Mouse (Mus musculus) forebrain, postnatal 0 days (tissue): Measurements from ENCODE around the gene Txndc11. TPM values are rescaled to one million over a fixed set of nuclear protein-coding genes. Genes with fewer than 3 reads are reported as not detected.

Experiments used
- ATAC-seq: fragments of 200-750 bp; cut with Nextera tagmentation; 2 replicates; pipeline ENCODE4 v1.8.0; 2017; ENCODE audit warnings: mild to moderate bottlenecking, moderate library complexity
- DNase-seq: peaks from one replicate; pipeline ENCODE4 v3.0.0-alpha.2; 2015
- H3K27ac ChIP-seq: fragments of 300-500 bp; sonication (generic); 2 replicates; pipeline ENCODE4 v1.5.1; 2014; ENCODE audit warnings: low read depth, mild to moderate bottlenecking, antibody characterized with exemption, low read length, moderate library complexity, mixed read lengths
- H3K27me3 ChIP-seq: fragments of 300-500 bp; sonication (generic); 2 replicates; pipeline ENCODE4 v1.6.1; 2014; ENCODE audit warnings: mild to moderate bottlenecking, low read length, mixed read lengths; ENCODE audit not compliant: insufficient read depth
- H3K36me3 ChIP-seq: fragments of 300-500 bp; sonication (generic); 2 replicates; pipeline ENCODE4 v1.6.1; 2014; ENCODE audit warnings: mild to moderate bottlenecking, moderate library complexity; ENCODE audit not compliant: insufficient read depth
- H3K4me1 ChIP-seq: fragments of 300-500 bp; sonication (generic); 2 replicates; pipeline ENCODE4 v1.6.1; 2014; ENCODE audit warnings: antibody characterized with exemption; ENCODE audit not compliant: insufficient read depth
- H3K4me2 ChIP-seq: fragments of 300-500 bp; sonication (generic); 2 replicates; pipeline ENCODE4 v1.6.1; 2014; ENCODE audit warnings: low read depth, mild to moderate bottlenecking, moderate library complexity
- H3K4me3 ChIP-seq: fragments of 300-500 bp; sonication (generic); 2 replicates; pipeline ENCODE4 v1.5.1; 2014; ENCODE audit warnings: low read depth, low read length, mixed read lengths
- H3K9ac ChIP-seq: fragments of 300-500 bp; sonication (generic); 2 replicates; pipeline ENCODE4 v1.6.1; 2014; ENCODE audit warnings: mild to moderate bottlenecking
- H3K9me3 ChIP-seq: fragments of 300-500 bp; sonication (generic); 2 replicates; pipeline ENCODE4 v1.6.1; 2016; ENCODE audit warnings: low read length
- CTCF ChIP-seq: sonication (generic); IDR thresholded peaks from 2 replicates; pipeline ENCODE4 v1.5.1; 2016; ENCODE audit warnings: antibody characterized with exemption, control low read depth, low read depth
- WGBS: fragments of 180-500 bp; shearing (Covaris S2); extraction: QIAGEN DNeasy Blood & Tissue Kit; methylation state at CpG from one replicate; pipeline ENCODE4 v1.1.7; 2014; 5-methylcytosine and 5-hydroxymethylcytosine counted together
- microRNA-seq, 2 experiments: library from miRNA; unstranded; fragments of <30 nt; microRNA quantifications; one replicate each; pipeline ENCODE4; 2016
- polyA plus RNA-seq: library from polyadenylated mRNA; unstranded; fragments of >200 nt; fragmentation: Nextera tagmentation; extraction: Ambion mirVana; gene quantifications from 2 replicates; pipeline ENCODE4 v1.2.1, GENCODE M21; 2015
- total RNA-seq: library from RNA; depleted of rRNA; stranded (reverse); fragments of >200 nt; gene quantifications from 2 replicates; pipeline ENCODE4 v1.2.3, GENCODE M21; 2014; rRNA removed

Txndc11 gene
- total and polyA plus RNA-seq, 2 experiments from 2014 or later, result 29.9 to 43.8 TPM

GRCm38 (mm10) chr16:11035790-11036431 is 98.5 kb downstream of the Txndc11 start:
- H3K4me1 ChIP-seq, result no peaks in the 10 kb centered on the region
- no peaks in the 10 kb centered on the region for H3K27me3 ChIP-seq
- no peak overlapping the region for H3K4me3 ChIP-seq
- peak; percentile 81 for TF ChIP-seq CTCF
- ATAC-seq (peak; percentile 69), DNase-seq (peak; percentile 75)
- no peaks in the 10 kb centered on the region for H3K9me3 ChIP-seq
- 26% methylated on average over 15 of the region's 15 CpGs for WGBS
- H3K4me2 ChIP-seq, result no peak overlapping the region
- no peak overlapping the region for H3K9ac ChIP-seq
- no peaks in the 10 kb centered on the region for H3K36me3 ChIP-seq
- H3K27ac ChIP-seq, result no peak overlapping the region

GRCm38 (mm10) chr16:11035273-11035672 is 99.2 kb downstream of the Txndc11 start:
- Histone ChIP-seq H3K9me3 (no peaks in the 10 kb centered on the region), H3K27me3 (no peaks in the 10 kb centered on the region), H3K4me2 (no peak overlapping the region), H3K9ac (no peak overlapping the region), H3K4me3 (no peak overlapping the region), H3K4me1 (no peaks in the 10 kb centered on the region), H3K36me3 (no peaks in the 10 kb centered on the region), H3K27ac (no peak overlapping the region)
- no peak for TF ChIP-seq CTCF
- ATAC-seq (no peak), DNase-seq (no peak)
- 88% methylated on average over 9 of the region's 9 CpGs for WGBS

DNA sequence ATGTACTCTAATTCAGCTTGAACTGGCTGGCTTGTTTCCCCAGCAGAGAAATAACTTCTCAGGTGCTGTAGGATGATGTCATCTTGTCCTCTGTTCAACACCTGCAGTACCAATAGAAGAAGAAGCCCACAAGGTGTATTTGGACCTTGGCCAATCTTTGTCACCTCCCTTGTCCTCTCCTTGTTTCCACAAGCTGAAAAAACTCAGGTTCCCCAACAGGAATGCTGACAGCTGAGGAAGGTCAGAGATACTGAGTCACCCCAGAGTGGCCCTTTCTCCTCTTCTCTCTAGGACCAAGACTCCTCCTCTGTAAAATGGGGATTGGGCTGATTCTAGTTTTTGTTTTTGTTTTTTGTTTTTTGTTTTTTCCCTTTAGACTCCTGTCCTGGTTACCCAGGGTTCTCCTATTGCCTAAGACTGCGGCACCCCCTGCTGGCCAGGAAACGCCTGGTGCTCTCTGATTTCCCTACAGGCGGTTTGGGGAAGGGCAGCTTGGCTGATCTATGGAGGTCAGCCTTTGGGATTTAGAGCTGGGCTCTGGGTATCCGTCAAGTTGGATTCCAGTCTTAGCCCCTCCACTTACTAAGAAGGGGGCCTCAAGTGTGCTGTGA is 100.2 kb downstream of the Txndc11 start:
- peak; percentile 81 for ATAC-seq
- 4% methylated on average over 4 of the region's 4 CpGs for WGBS

GRCm38 (mm10) chr16:11031320-11031719 is 103.1 kb downstream of the Txndc11 start:
- TF ChIP-seq CTCF, result 0 out of 2 replicates have a peak, but pooled peaks have one; percentile 17
- Histone ChIP-seq H3K4me1 (no peaks in the 10 kb centered on the region), H3K9ac (no peak overlapping the region), H3K4me2 (no peak overlapping the region), H3K27me3 (no peaks in the 10 kb centered on the region), H3K4me3 (no peak overlapping the region), H3K9me3 (no peaks in the 10 kb centered on the region), H3K36me3 (no peaks in the 10 kb centered on the region), H3K27ac (no peak overlapping the region)
- WGBS, result 59% methylated on average over 3 of the region's 3 CpGs
- no peak for DNase-seq
- ATAC-seq, result no peak

More for the DNA sequence above, 100.2 kb downstream of the Txndc11 start:
- Histone ChIP-seq H3K9me3 (no peaks in the 10 kb centered on the region), H3K4me3 (no peak overlapping the region), H3K27ac (no peak overlapping the region), H3K36me3 (no peaks in the 10 kb centered on the region), H3K9ac (no peak overlapping the region), H3K4me2 (no peak overlapping the region), H3K27me3 (no peaks in the 10 kb centered on the region), H3K4me1 (no peaks in the 10 kb centered on the region)
- peak; percentile 98 for TF ChIP-seq CTCF
- DNase-seq, result peak; percentile 84

DNA sequence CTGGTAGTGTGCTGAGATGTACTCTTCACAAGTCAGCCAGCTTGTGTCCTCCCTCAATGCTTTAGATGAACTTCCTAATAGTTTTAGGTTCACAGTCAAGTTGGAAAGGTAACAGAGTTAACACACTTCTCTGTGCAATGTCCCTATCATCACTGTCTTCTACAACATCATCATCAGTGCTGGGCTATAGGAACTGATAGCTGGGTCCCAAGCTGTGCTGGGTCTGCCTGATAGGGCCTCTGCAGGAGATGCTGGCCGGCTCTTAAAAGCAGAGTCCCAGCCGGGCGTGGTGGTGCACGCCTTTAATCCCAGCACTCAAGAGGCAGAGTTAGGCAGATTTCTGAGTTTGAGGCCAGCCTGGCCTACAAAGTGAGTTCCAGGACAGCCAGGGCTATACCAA is 103.6 kb downstream of the Txndc11 start:
- H3K4me3 ChIP-seq, result no peak overlapping the region
- no peaks in the 10 kb centered on the region for H3K4me1 ChIP-seq
- H3K9ac ChIP-seq, result no peak overlapping the region
- no peaks in the 10 kb centered on the region for H3K27me3 ChIP-seq
- no peak for DNase-seq
- no peaks in the 10 kb centered on the region for H3K9me3 ChIP-seq
- no peaks in the 10 kb centered on the region for H3K36me3 ChIP-seq
- H3K4me2 ChIP-seq, result no peak overlapping the region
- ATAC-seq, result no peak
- no peak overlapping the region for H3K27ac ChIP-seq
- TF ChIP-seq CTCF, result no peak
- WGBS, result 85% methylated on average over 4 of the region's 4 CpGs

DNA sequence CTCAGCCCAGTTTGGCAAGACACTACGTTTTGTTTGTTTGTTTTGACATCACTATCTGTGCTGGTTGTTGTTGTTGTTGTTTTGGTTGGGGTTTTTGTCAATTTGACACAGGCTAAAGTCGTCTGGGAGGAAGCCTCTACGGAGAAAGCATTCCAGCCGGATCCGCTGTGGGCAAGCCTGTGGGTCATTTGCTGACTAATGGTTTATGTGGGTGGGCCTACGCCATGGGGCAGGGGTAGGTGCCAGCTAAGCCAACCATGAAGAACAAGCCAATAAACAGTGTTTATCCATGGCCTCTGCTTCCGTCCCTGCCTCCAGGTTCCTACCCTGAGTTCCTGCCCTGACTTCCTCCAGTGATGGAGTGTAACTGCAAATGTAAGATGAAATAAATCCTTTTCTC is 106.2 kb downstream of the Txndc11 start:
- no peaks in the 10 kb centered on the region for H3K27me3 ChIP-seq
- H3K36me3 ChIP-seq, result no peaks in the 10 kb centered on the region
- DNase-seq (no peak), ATAC-seq (no peak)
- no peak for TF ChIP-seq CTCF
- WGBS, result 68% methylated on average over 7 of the region's 7 CpGs
- no peaks in the 10 kb centered on the region for H3K9me3 ChIP-seq
- H3K27ac ChIP-seq, result no peak overlapping the region
- no peak overlapping the region for H3K9ac ChIP-seq
- no peak overlapping the region for H3K4me3 ChIP-seq
- H3K4me2 ChIP-seq, result no peak overlapping the region
- no peaks in the 10 kb centered on the region for H3K4me1 ChIP-seq

Small RNA genes lying within 50 kb of the gene (microRNA-seq; reads per million reads assigned to microRNA genes)
- 17.0 to 52.9 reads per million in 2 experiments for gene Gm23935

Other genes starting within 250 kb of the Txndc11 start
- gene Snn, start 73.7 kb downstream of the Txndc11 start, total RNA-seq, result 324 and 367 TPM in 2 replicates
- 179 and 198 TPM in 2 replicates for gene Snn, start 73.7 kb downstream of the Txndc11 start, polyA plus RNA-seq
- 11.4 and 16.9 TPM in 2 replicates for gene Litaf, start 68.5 kb downstream of the Txndc11 start, total RNA-seq
- gene Litaf, start 68.5 kb downstream of the Txndc11 start, polyA plus RNA-seq, result 20.7 and 24.0 TPM in 2 replicates
- gene Zc3h7a, start 41.7 kb upstream of the Txndc11 start, total RNA-seq, result 61.7 and 76.6 TPM in 2 replicates
- 20.3 and 32.2 TPM in 2 replicates for gene Zc3h7a, start 41.7 kb upstream of the Txndc11 start, polyA plus RNA-seq
- 96.1 and 96.3 TPM in 2 replicates for gene Rsl1d1, start 68.7 kb upstream of the Txndc11 start, total RNA-seq
- 157 and 175 TPM in 2 replicates for gene Rsl1d1, start 68.7 kb upstream of the Txndc11 start, polyA plus RNA-seq
- gene Gspt1, start 119.7 kb upstream of the Txndc11 start, total RNA-seq, result 70.2 and 74.7 TPM in 2 replicates
- gene Gspt1, start 119.7 kb upstream of the Txndc11 start, polyA plus RNA-seq, result 37.8 and 46.9 TPM in 2 replicates
- gene Tnfrsf17, start 179.2 kb upstream of the Txndc11 start, total RNA-seq, result not detected in 2 replicates
- gene Tnfrsf17, start 179.2 kb upstream of the Txndc11 start, polyA plus RNA-seq, result 0.18 and 0.19 TPM in 2 replicates
- gene Snx29, start 188.3 kb upstream of the Txndc11 start, total RNA-seq, result 17.7 and 20.6 TPM in 2 replicates
- 2.2 and 5.8 TPM in 2 replicates for gene Snx29, start 188.3 kb upstream of the Txndc11 start, polyA plus RNA-seq